Mouse (Mus musculus) thymus, postnatal 14 days (tissue): ENCODE measurements around the gene Slc1a3.

Experiments
- DNase-seq: peaks from one replicate; pipeline ENCODE4 v3.0.0; 2021

Slc1a3 gene

GRCm38 (mm10) chr15:8658086-8658980 is 52.2 kb downstream of the Slc1a3 start:
- no peak for DNase-seq

- no peak for DNase-seq
These were observed 55.3 kb downstream of the Slc1a3 start for GRCm38 (mm10) chr15:8655251-8655650.

GRCm38 (mm10) chr15:8652637-8653036 is 57.9 kb downstream of the Slc1a3 start:
- DNase-seq, result no peak

GRCm38 (mm10) chr15:8643997-8644692 is 66.4 kb downstream of the Slc1a3 start:
- DNase-seq, result no peak

- DNase-seq, result no peak
These were observed 70.7 kb downstream of the Slc1a3 start for GRCm38 (mm10) chr15:8639856-8640255.

GRCm38 (mm10) chr15:8638568-8639325 is 71.8 kb downstream of the Slc1a3 start:
- no peak for DNase-seq

GRCm38 (mm10) chr15:8637283-8637682 is 73.3 kb downstream of the Slc1a3 start:
- DNase-seq, result no peak

GRCm38 (mm10) chr15:8635974-8636373 is 74.6 kb downstream of the Slc1a3 start:
- DNase-seq, result no peak

- DNase-seq, result no peak
These were observed 75.8 kb downstream of the Slc1a3 start for GRCm38 (mm10) chr15:8634807-8635206.

GRCm38 (mm10) chr15:8634355-8634754 is 76.2 kb downstream of the Slc1a3 start:
- no peak for DNase-seq

GRCm38 (mm10) chr15:8633375-8633774 is 77.2 kb downstream of the Slc1a3 start:
- DNase-seq, result peak; percentile 74

GRCm38 (mm10) chr15:8632361-8632760 is 78.2 kb downstream of the Slc1a3 start:
- no peak for DNase-seq

GRCm38 (mm10) chr15:8629317-8629831 is 81.2 kb downstream of the Slc1a3 start:
- DNase-seq, result peak; percentile 52

GRCm38 (mm10) chr15:8628150-8628549 is 82.4 kb downstream of the Slc1a3 start:
- no peak for DNase-seq

GRCm38 (mm10) chr15:8627097-8627537 is 83.4 kb downstream of the Slc1a3 start:
- DNase-seq, result peak; percentile 77

- peak; percentile 74 for DNase-seq
These were observed 85.2 kb downstream of the Slc1a3 start for GRCm38 (mm10) chr15:8625370-8625769.

- DNase-seq, result peak; percentile 13
These were observed 86.7 kb downstream of the Slc1a3 start for GRCm38 (mm10) chr15:8623879-8624278.

GRCm38 (mm10) chr15:8619479-8620026 is 91.0 kb downstream of the Slc1a3 start:
- DNase-seq, result no peak

GRCm38 (mm10) chr15:8616290-8616689 is 94.3 kb downstream of the Slc1a3 start:
- DNase-seq, result no peak

- no peak for DNase-seq
These were observed 94.9 kb downstream of the Slc1a3 start for GRCm38 (mm10) chr15:8615511-8616224.

GRCm38 (mm10) chr15:8614701-8615100 is 95.9 kb downstream of the Slc1a3 start:
- DNase-seq, result no peak
